Mouse (Mus musculus) limb, embryonic 15.5 days (tissue): Measurements from ENCODE around the gene Pigt. TPM values are rescaled to one million over a fixed set of nuclear protein-coding genes. Genes with fewer than 3 reads are reported as not detected.

Experiments
- ATAC-seq: fragments of 200-750 bp; cut with Nextera tagmentation; 2 replicates; pipeline ENCODE4 v1.8.0; 2017; ENCODE audit warnings: low read depth, moderate TSS enrichment; ENCODE audit not compliant: insufficient number of reproducible peaks, low FRiP score, low TSS enrichment
- H3K27ac ChIP-seq: fragments of 300-500 bp; sonication (generic); 2 replicates; pipeline ENCODE4 v1.5.1; 2015; ENCODE audit warnings: moderate library complexity, mild to moderate bottlenecking, inconsistent platforms
- H3K27me3 ChIP-seq: fragments of 300-500 bp; sonication (generic); 2 replicates; pipeline ENCODE4 v1.6.1; 2015; ENCODE audit warnings: inconsistent platforms
- H3K36me3 ChIP-seq: fragments of 300-500 bp; sonication (generic); 2 replicates; pipeline ENCODE4 v1.6.1; 2015; ENCODE audit warnings: inconsistent platforms
- H3K4me1 ChIP-seq: fragments of 300-500 bp; sonication (generic); 2 replicates; pipeline ENCODE4 v1.6.1; 2015; ENCODE audit warnings: inconsistent platforms
- H3K4me2 ChIP-seq: fragments of 300-500 bp; sonication (generic); 2 replicates; pipeline ENCODE4 v1.6.1; 2015; ENCODE audit warnings: mild to moderate bottlenecking, inconsistent platforms
- H3K4me3 ChIP-seq: fragments of 300-500 bp; sonication (generic); 2 replicates; pipeline ENCODE4 v1.5.1; 2015; ENCODE audit warnings: mild to moderate bottlenecking, inconsistent platforms
- H3K9ac ChIP-seq: fragments of 300-500 bp; sonication (generic); 2 replicates; pipeline ENCODE4 v1.6.1; 2015; ENCODE audit warnings: inconsistent platforms
- H3K9me3 ChIP-seq: fragments of 300-500 bp; sonication (generic); 2 replicates; pipeline ENCODE4 v1.6.1; 2016; ENCODE audit warnings: inconsistent platforms
- WGBS: fragments of 180-500 bp; shearing (Covaris S2); methylation state at CpG from one replicate; pipeline ENCODE4 v1.1.7; 2015; 5-methylcytosine and 5-hydroxymethylcytosine counted together
- polyA plus RNA-seq: library from polyadenylated mRNA; unstranded; fragments of >200 nt; fragmentation: Nextera tagmentation; extraction: Ambion mirVana; gene quantifications from 2 replicates; pipeline ENCODE4 v1.2.1, GENCODE M21; 2015

The Pigt gene
- polyA plus RNA-seq, 1 experiment from 2014 or later: 65.0 TPM

GRCm38 (mm10) chr2:164551502-164551901, 54.2 kb downstream of the Pigt start:
- Histone ChIP-seq H3K9me3 (no peaks in the 10 kb centered on the region), H3K27me3 (peaks cover 10% of the 10 kb centered on the region; the same call in 1 of the 2 replicates), H3K9ac (no peak overlapping the region), H3K4me1 (peaks cover 5% of the 10 kb centered on the region; the same call in 1 of the 2 replicates), H3K27ac (no peak overlapping the region), H3K4me3 (no peak overlapping the region), H3K36me3 (no peaks in the 10 kb centered on the region), H3K4me2 (no peak overlapping the region)
- WGBS: 90% methylated on average over 9 of the region's 9 CpGs
- ATAC-seq: no peak

Other genes with a start within 250 kb of the Pigt start
- not detected in 2 replicates for gene Svs3b, start 240.9 kb upstream of the Pigt start, polyA plus RNA-seq
- not detected in 2 replicates for gene Svs4, start 219.1 kb upstream of the Pigt start, polyA plus RNA-seq
- not detected in 2 replicates for gene Svs3a, start 208.3 kb upstream of the Pigt start, polyA plus RNA-seq
- not detected in 2 replicates for gene Svs6, start 180.8 kb upstream of the Pigt start, polyA plus RNA-seq
- not detected in 2 replicates for gene Svs5, start 164.8 kb upstream of the Pigt start, polyA plus RNA-seq
- 4.3 TPM in 2 replicates for gene Slpi, start 108.4 kb upstream of the Pigt start, polyA plus RNA-seq
- 1.2 and 1.3 TPM in 2 replicates for gene Rbpjl, start 94.4 kb upstream of the Pigt start, polyA plus RNA-seq
- gene Matn4, start 92.4 kb upstream of the Pigt start, polyA plus RNA-seq: 108 and 113 TPM in 2 replicates
- 107 and 110 TPM in 2 replicates for gene Sdc4, start 53.6 kb upstream of the Pigt start, polyA plus RNA-seq
- 54.5 and 61.2 TPM in 2 replicates for gene Sys1, start 40.6 kb upstream of the Pigt start, polyA plus RNA-seq
- 11.0 and 12.2 TPM in 2 replicates for gene Gm20458, start 36.6 kb upstream of the Pigt start, polyA plus RNA-seq
- gene Trp53tg5, start 23.8 kb upstream of the Pigt start, polyA plus RNA-seq: not detected in 2 replicates
- 6.3 and 6.9 TPM in 2 replicates for gene Dbndd2, start 11.4 kb upstream of the Pigt start, polyA plus RNA-seq
- 18.3 and 31.2 TPM in 2 replicates for gene Wfdc2, start 64.9 kb downstream of the Pigt start, polyA plus RNA-seq
- gene Spint3, start 75.9 kb downstream of the Pigt start, polyA plus RNA-seq: not detected in 2 replicates
- gene Wfdc6a, start 87.9 kb downstream of the Pigt start, polyA plus RNA-seq: 0.19 TPM in 1 of 2 replicates, not detected in the other
- not detected in 2 replicates for gene Eppin, start 96.1 kb downstream of the Pigt start, polyA plus RNA-seq
- gene Wfdc6b, start 116.0 kb downstream of the Pigt start, polyA plus RNA-seq: not detected in 2 replicates
- not detected in 2 replicates for gene Wfdc8, start 116.1 kb downstream of the Pigt start, polyA plus RNA-seq
- not detected in 2 replicates for gene Wfdc16, start 141.3 kb downstream of the Pigt start, polyA plus RNA-seq
- gene Wfdc10, start 158.5 kb downstream of the Pigt start, polyA plus RNA-seq: not detected in 2 replicates
- not detected in 2 replicates for gene Wfdc9, start 159.1 kb downstream of the Pigt start, polyA plus RNA-seq
- gene Wfdc11, start 176.6 kb downstream of the Pigt start, polyA plus RNA-seq: not detected in 2 replicates
- 0.18 TPM in 1 of 2 replicates, not detected in the other for gene Wfdc13, start 187.6 kb downstream of the Pigt start, polyA plus RNA-seq
- gene Spint4, start 201.0 kb downstream of the Pigt start, polyA plus RNA-seq: not detected in 2 replicates
- gene Spint5, start 217.8 kb downstream of the Pigt start, polyA plus RNA-seq: not detected in 2 replicates
- 0.41 and 0.50 TPM in 2 replicates for gene Wfdc3, start 248.4 kb downstream of the Pigt start, polyA plus RNA-seq
- gene Dnttip1, start 248.5 kb downstream of the Pigt start, polyA plus RNA-seq: 61.0 and 63.9 TPM in 2 replicates